Mouse (Mus musculus): ENCODE data around the gene Ifi35. TPM values are rescaled to one million over a fixed set of nuclear protein-coding genes. Genes with fewer than 3 reads are reported as not detected.
"Not testable (repeated sequence)": the region's sequence is repeated elsewhere in the genome, so short reads cannot be mapped to it uniquely, and the experiment has no call there.

The Ifi35 gene
- polyA plus RNA-seq, 1 experiment from 2014 or later, result 2.4 TPM

DNA sequence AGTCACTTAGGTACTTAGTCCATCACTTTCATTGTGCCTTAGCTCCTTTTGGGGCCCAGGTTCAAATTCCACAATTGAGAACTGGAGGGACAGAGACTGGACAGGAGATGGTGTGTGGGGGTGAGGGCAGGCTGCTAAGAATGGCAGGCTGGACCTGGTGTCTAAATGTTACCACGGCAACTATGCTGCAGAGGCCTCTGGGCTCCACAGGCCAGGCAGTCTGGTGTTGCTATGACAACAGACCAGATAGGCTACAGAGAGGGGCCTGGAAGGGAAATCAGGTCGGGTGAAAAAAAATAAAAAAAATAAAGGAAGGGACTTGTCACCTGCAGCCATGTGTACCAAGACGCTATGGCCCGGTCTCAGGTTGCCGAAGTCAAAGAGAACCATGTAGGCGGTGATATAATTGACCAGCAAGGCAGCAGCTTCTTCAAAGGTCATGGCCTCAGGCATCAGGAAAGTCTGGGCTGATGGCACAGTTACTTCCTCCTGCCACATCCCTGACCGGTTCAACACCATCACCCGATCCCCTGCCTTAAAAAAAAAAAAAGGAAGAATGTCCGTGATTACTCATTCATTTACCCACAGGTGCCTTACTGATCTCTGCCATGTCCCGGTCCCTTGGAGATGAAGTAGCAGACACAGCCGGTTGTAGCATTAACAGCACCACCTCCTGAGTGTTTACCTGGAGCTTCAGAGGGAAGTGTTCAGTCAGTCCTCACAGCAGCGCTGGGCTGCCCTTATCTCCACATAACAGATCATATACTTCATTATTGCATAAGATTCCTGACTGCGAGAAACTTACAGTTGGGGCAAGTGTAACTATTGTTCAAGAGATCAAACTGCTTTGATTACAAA, 14.6 kb downstream of the Ifi35 start:
- no peak overlapping the region for H3K9ac ChIP-seq (ENCODE audit: low read length)
- no peak overlapping the region for H3K4me3 ChIP-seq (ENCODE audit: low read depth, low read length)
- peaks cover 26% of the 10 kb centered on the region for H3K4me1 ChIP-seq (ENCODE audit: control insufficient read depth, insufficient read depth, low read length)
- peaks cover 4% of the 10 kb centered on the region; the same call in 1 of the 2 replicates for H3K36me3 ChIP-seq (ENCODE audit: control insufficient read depth, insufficient read depth, low read length)
- DNase-seq (ENCODE audit: low spot score) (peak; percentile 50), ATAC-seq (ENCODE audit: insufficient read depth, low FRiP score, low TSS enrichment) (0 out of 2 replicates have a peak, but pooled peaks have one; percentile 58)
- H3K4me2 ChIP-seq (ENCODE audit: low read depth), result peak overlapping the region; percentile 92
- H3K27ac ChIP-seq (ENCODE audit: low read depth, low read length), result no peak overlapping the region
- no peaks in the 10 kb centered on the region for H3K27me3 ChIP-seq (ENCODE audit: control insufficient read depth, insufficient read depth, low read length)
- H3K9me3 ChIP-seq (ENCODE audit: control insufficient read depth, low read length), result no peaks in the 10 kb centered on the region
- 37% methylated on average over 13 of the region's 13 CpGs for WGBS

DNA sequence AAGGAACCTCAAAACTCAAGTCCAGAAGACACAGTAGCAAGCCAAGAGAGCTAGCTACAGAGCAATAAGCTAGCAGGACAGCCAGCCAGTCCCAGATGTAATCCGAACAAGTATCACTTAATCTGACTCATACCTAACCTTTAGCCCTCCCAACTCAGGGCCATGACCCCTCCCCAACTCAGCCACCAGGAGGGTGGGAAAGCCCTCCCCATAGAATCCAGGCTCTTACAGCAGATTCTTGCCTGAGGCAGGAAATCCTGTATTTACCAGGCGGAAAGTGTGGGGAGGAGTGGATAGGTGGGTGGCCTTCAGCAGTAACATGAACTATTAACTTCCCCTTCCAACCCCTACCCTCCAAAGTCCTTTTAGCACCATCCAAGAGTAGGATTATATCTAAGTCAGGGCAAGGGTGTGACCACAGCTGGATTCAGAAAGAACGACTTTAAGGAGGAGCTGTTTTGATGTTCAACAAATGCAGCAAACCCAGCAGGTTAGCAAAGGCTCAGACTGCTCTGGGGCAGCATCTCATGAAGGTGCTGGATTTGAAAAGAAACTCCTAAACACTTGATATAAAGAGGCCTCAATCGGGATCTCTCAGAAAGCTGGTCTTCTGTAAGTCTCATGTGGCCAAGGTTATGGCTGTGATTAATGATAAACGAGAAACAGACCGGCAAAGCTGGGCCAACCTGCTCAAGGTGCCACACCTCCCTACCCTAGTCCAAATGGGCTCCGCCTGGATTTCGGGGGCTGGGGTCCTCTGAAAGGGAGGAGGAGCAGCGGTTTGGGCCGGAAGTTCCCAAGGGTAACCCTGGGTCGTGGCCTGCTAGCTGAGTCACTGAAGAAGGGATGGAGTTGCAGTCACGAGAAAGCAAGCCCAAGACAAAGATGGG, 16.2 kb downstream of the Ifi35 start, which contains the start of gene Rnd2:
Rnd2 (plus strand) TSS at position 789 of the 890 bp plus-strand sequence.
- 12% methylated on average over 12 of the region's 12 CpGs for WGBS
- Histone ChIP-seq H3K4me2 (ENCODE audit: low read depth) (peak within 1 kb of the TSS; percentile 92), H3K9ac (ENCODE audit: low read length) (peak within 1 kb of the TSS; percentile 72), H3K36me3 (ENCODE audit: control insufficient read depth, insufficient read depth, low read length) (peaks cover 4% of the 10 kb centered on the region; the same call in 1 of the 2 replicates), H3K4me3 (ENCODE audit: low read depth, low read length) (peak within 1 kb of the TSS; percentile 83), H3K9me3 (ENCODE audit: control insufficient read depth, low read length) (no peaks in the 10 kb centered on the region), H3K4me1 (ENCODE audit: control insufficient read depth, insufficient read depth, low read length) (peaks cover 33% of the 10 kb centered on the region), H3K27me3 (ENCODE audit: control insufficient read depth, insufficient read depth, low read length) (no peaks in the 10 kb centered on the region), H3K27ac (ENCODE audit: low read depth, low read length) (peak within 1 kb of the TSS; percentile 73)
- DNase-seq (ENCODE audit: low spot score), result peak; percentile 22
- ATAC-seq (ENCODE audit: insufficient read depth, low FRiP score, low TSS enrichment), result no peak

DNA sequence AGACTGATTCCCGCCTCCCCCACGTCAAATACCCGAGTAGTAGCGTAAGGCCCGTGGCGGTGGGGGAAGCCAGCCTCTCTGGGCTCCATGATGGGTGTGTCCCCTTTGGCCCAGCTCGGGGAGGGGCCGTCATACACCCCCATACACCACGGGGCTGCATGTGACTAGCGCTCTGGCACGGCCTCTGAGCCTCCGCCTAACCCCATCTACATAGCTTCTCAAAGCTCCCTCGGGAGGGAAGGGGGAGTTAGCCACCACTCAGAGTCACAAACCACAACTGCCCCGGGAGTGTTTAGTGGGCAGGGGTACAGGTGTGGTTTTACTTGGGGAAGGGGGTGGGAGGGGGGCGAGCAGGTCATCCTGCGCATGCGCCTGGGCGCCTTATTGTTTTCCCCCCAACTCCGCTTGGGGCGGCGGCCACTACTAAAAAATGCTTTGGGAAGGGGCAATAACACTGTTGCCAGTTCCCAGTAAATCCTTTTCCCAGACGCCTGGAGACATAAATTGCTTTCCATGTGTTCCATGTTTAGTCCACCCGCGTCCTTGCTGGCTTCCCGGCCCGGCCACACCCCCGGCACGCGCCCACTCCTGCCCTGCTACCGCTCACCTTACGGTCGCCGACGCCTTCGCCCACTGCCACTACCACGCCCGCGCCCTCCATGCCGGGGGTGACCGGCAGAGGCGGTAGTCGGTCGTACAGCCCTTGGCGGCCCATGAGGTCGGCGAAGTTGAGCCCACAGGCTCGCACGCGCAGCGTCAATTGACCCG, 17.1 kb downstream of the Ifi35 start:
- Histone ChIP-seq H3K27me3 (ENCODE audit: control insufficient read depth, insufficient read depth, low read length) (no peaks in the 10 kb centered on the region), H3K36me3 (ENCODE audit: control insufficient read depth, insufficient read depth, low read length) (peaks cover 2% of the 10 kb centered on the region; the same call in 1 of the 2 replicates), H3K4me2 (ENCODE audit: low read depth) (peak overlapping the region; percentile 92), H3K9ac (ENCODE audit: low read length) (peak overlapping the region; percentile 72), H3K27ac (ENCODE audit: low read depth, low read length) (peak overlapping the region; percentile 73), H3K4me3 (ENCODE audit: low read depth, low read length) (peak overlapping the region; percentile 83), H3K9me3 (ENCODE audit: control insufficient read depth, low read length) (no peaks in the 10 kb centered on the region), H3K4me1 (ENCODE audit: control insufficient read depth, insufficient read depth, low read length) (peaks cover 36% of the 10 kb centered on the region)
- ATAC-seq (ENCODE audit: insufficient read depth, low FRiP score, low TSS enrichment) (0 out of 2 replicates have a peak, but pooled peaks have one; percentile 15), DNase-seq (ENCODE audit: low spot score) (peak; percentile 69)
- under 1% methylated on average over 51 of the region's 51 CpGs for WGBS

DNA sequence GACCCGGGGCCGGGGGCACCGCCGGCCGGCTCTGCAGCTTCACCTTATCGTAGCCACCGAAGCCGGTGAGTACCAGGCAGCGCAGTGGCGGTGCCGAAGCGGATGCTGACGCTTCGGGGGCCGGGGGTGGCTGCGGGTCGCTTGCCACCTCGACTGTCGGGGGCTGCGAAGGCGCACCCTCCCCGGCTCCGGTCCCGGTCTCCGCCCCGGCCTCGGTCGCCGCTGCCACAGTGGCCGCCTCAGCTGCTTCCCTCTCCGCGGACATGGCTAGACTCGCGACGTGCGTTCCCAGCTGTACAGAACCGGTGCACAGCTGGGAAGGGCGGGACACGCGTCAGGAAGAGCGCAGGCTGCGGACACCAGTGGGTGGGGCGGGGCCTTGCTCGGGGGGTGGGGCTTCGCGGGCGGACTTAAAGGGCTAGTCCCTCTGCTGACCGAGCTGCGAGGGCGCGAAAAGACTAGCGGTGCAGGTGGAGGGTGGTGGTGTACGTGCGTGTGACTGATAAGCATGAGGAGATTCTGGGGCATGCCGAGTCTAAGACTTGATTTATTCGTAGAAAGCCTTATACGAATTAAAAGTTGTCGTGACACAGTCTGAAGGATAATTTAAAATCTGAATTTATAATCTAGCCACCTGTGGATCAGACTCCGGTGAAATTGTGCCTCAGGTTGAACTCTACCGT, 17.8 kb downstream of the Ifi35 start, which contains the start of gene Vat1:
Vat1 (minus strand) TSS at position 362 of the 683 bp plus-strand sequence.
- Histone ChIP-seq H3K4me1 (ENCODE audit: control insufficient read depth, insufficient read depth, low read length) (peaks cover 37% of the 10 kb centered on the region), H3K36me3 (ENCODE audit: control insufficient read depth, insufficient read depth, low read length) (peaks cover 2% of the 10 kb centered on the region), H3K27me3 (ENCODE audit: control insufficient read depth, insufficient read depth, low read length) (no peaks in the 10 kb centered on the region), H3K4me2 (ENCODE audit: low read depth) (peak within 1 kb of the TSS; percentile 92), H3K27ac (ENCODE audit: low read depth, low read length) (peak within 1 kb of the TSS; percentile 73), H3K9me3 (ENCODE audit: control insufficient read depth, low read length) (no peaks in the 10 kb centered on the region), H3K4me3 (ENCODE audit: low read depth, low read length) (peak within 1 kb of the TSS; percentile 83), H3K9ac (ENCODE audit: low read length) (peak within 1 kb of the TSS; percentile 72)
- 1% methylated on average over 57 of the region's 60 CpGs for WGBS
- ATAC-seq (ENCODE audit: insufficient read depth, low FRiP score, low TSS enrichment), result peak; percentile 24; the same call in 1 of the 2 replicates
- DNase-seq (ENCODE audit: low spot score), result peak; percentile 75

DNA sequence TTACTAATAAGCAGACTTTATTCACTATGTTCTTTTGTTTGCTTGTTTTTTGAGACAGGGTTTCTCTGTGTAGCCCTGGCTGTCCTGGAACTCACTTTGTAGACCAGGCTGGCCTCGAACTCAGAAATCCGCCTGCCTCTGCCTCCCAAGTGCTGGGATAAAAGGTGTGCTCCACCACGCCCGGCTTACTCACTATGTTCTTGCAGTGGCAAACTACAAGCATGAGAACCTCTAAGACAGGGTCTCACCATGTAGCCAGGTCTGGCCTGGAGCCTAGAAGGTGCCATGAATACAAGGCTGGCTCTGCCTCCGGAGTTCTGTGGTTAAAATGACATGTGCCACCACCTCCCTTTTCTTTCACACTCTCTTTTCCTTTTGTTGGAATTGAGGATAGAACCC, 18.3 kb downstream of the Ifi35 start:
- peaks cover 38% of the 10 kb centered on the region for H3K4me1 ChIP-seq (ENCODE audit: control insufficient read depth, insufficient read depth, low read length)
- not testable (repeated sequence) for ATAC-seq (ENCODE audit: insufficient read depth, low FRiP score, low TSS enrichment); H3K9ac ChIP-seq (ENCODE audit: low read length); H3K9me3 ChIP-seq (ENCODE audit: control insufficient read depth, low read length); H3K27ac ChIP-seq (ENCODE audit: low read depth, low read length); H3K36me3 ChIP-seq (ENCODE audit: control insufficient read depth, insufficient read depth, low read length); H3K27me3 ChIP-seq (ENCODE audit: control insufficient read depth, insufficient read depth, low read length); DNase-seq (ENCODE audit: low spot score)
- peak overlapping the region; percentile 92 for H3K4me2 ChIP-seq (ENCODE audit: low read depth)
- 64% methylated on average over 5 of the region's 5 CpGs for WGBS
- H3K4me3 ChIP-seq (ENCODE audit: low read depth, low read length), result peak overlapping the region; percentile 83; the same call in 1 of the 2 replicates

DNA sequence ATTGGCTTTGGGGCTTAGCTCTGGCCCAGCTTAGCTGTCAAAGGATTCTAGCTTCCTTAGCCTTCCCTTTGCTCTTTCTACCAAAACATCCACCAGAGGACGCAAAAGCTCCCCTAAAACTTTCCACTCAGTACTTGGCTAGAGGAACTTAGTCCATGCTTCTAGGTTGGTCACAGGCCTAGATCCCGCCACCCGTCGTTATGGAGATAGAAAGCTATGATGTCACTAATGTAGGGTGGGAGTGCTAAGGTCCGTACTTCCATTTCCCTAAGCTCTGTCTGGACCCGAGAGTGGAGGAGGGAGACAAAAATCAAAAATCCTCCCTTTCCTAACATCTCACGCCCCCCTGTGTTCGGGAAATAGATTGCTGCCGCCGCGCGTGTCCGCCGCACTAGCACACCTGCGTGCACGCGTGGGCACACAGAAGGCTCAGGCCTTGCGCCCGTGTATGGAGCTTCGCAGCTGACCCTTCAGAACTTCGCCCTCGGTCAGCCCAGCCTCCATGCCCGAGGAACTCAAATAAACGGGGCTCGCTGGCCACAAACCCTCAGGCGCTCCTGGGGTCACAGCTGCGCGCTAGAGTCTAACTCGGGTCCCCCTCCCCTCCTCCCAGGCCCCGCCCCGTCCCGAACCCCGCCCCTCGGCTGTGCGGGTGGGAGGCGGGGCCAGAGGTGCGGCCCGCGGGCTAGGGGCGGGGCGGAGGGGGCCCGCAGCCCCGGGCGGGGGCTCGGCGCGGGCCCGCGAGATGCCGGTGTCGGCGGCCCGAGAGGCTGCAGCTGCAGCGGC, 19.5 kb downstream of the Ifi35 start:
- under 1% methylated on average over 48 of the region's 54 CpGs for WGBS
- Histone ChIP-seq H3K27me3 (ENCODE audit: control insufficient read depth, insufficient read depth, low read length) (no peaks in the 10 kb centered on the region), H3K27ac (ENCODE audit: low read depth, low read length) (peak overlapping the region; percentile 80), H3K36me3 (ENCODE audit: control insufficient read depth, insufficient read depth, low read length) (peaks cover 2% of the 10 kb centered on the region), H3K4me2 (ENCODE audit: low read depth) (peak overlapping the region; percentile 85), H3K9ac (ENCODE audit: low read length) (peak overlapping the region; percentile 86), H3K9me3 (ENCODE audit: control insufficient read depth, low read length) (no peaks in the 10 kb centered on the region), H3K4me1 (ENCODE audit: control insufficient read depth, insufficient read depth, low read length) (peaks cover 30% of the 10 kb centered on the region), H3K4me3 (ENCODE audit: low read depth, low read length) (peak overlapping the region; percentile 80)
- DNase-seq (ENCODE audit: low spot score) (peak; percentile 92), ATAC-seq (ENCODE audit: insufficient read depth, low FRiP score, low TSS enrichment) (peak; percentile 55)

DNA sequence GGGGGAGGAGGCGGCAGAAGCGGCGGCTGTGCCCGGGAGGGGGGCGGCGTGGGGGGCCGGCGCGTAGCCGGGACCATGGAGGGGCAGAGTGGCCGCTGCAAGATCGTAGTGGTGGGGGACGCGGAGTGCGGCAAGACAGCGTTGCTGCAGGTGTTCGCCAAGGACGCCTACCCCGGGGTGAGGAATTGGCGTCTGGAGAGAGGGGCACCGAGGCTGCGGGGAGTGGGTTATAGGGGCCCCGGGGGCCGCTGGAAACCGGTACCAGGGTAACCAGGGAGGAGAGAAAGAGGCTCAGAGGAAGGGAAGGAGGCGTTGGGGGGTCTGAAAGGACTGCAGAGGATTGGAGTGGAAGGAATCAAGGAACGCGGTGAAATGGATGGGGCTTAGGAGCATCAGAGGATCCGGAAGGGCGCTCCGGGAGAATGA, 20.1 kb downstream of the Ifi35 start:
- DNase-seq (ENCODE audit: low spot score) (no peak), ATAC-seq (ENCODE audit: insufficient read depth, low FRiP score, low TSS enrichment) (no peak; the same call in 1 of the 2 replicates)
- Histone ChIP-seq H3K4me3 (ENCODE audit: low read depth, low read length) (peak overlapping the region; percentile 80), H3K27ac (ENCODE audit: low read depth, low read length) (peak overlapping the region; percentile 80), H3K4me1 (ENCODE audit: control insufficient read depth, insufficient read depth, low read length) (peaks cover 25% of the 10 kb centered on the region), H3K9ac (ENCODE audit: low read length) (peak overlapping the region; percentile 86), H3K4me2 (ENCODE audit: low read depth) (peak overlapping the region; percentile 85), H3K36me3 (ENCODE audit: control insufficient read depth, insufficient read depth, low read length) (peaks cover 2% of the 10 kb centered on the region), H3K9me3 (ENCODE audit: control insufficient read depth, low read length) (no peaks in the 10 kb centered on the region), H3K27me3 (ENCODE audit: control insufficient read depth, insufficient read depth, low read length) (no peaks in the 10 kb centered on the region)
- under 1% methylated on average over 28 of the region's 31 CpGs for WGBS

Data from neural tube, embryonic 11.5 days (tissue).